Mouse (Mus musculus) hindbrain, embryonic 14.5 days (tissue): Measurements from ENCODE around the gene Ndrg2. TPM values are rescaled to one million over a fixed set of nuclear protein-coding genes. Genes with fewer than 3 reads are reported as not detected.
"Not testable (repeated sequence)": the region's sequence is repeated elsewhere in the genome, so short reads cannot be mapped to it uniquely, and the experiment has no call there.

Experiments
- ATAC-seq: fragments of 200-750 bp; cut with Nextera tagmentation; 2 replicates; pipeline ENCODE4 v1.8.0; 2017; ENCODE audit warnings: moderate number of reproducible peaks, mild to moderate bottlenecking, moderate TSS enrichment, moderate library complexity; ENCODE audit not compliant: low FRiP score
- DNase-seq: peaks from one replicate; pipeline ENCODE4 v3.0.0-alpha.2; 2015; ENCODE audit warnings: low spot score
- H3K27ac ChIP-seq: fragments of 300-500 bp; sonication (generic); 2 replicates; pipeline ENCODE4 v1.5.1; 2014; ENCODE audit warnings: mild to moderate bottlenecking, moderate library complexity
- H3K27me3 ChIP-seq: fragments of 300-500 bp; sonication (generic); 2 replicates; pipeline ENCODE4 v1.6.1; 2014; ENCODE audit warnings: mild to moderate bottlenecking, low read length, mixed read lengths; ENCODE audit not compliant: control insufficient read depth, insufficient read depth
- H3K36me3 ChIP-seq: fragments of 300-500 bp; sonication (generic); replicated peaks from 2 replicates; pipeline ENCODE4 v1.6.1; 2014; ENCODE audit not compliant: control insufficient read depth, insufficient read depth
- H3K4me1 ChIP-seq: fragments of 300-500 bp; sonication (generic); replicated peaks from 2 replicates; pipeline ENCODE4 v1.6.1; 2014; ENCODE audit warnings: antibody characterized with exemption, low read length, mixed read lengths; ENCODE audit not compliant: control insufficient read depth, insufficient read depth
- H3K4me2 ChIP-seq: fragments of 300-500 bp; sonication (generic); replicated peaks from 2 replicates; pipeline ENCODE4 v1.6.1; 2014; ENCODE audit warnings: mild to moderate bottlenecking, moderate library complexity
- H3K4me3 ChIP-seq: fragments of 300-500 bp; sonication (generic); replicated peaks from 2 replicates; pipeline ENCODE4 v1.5.1; 2014; ENCODE audit warnings: mild to moderate bottlenecking, low read length
- H3K9ac ChIP-seq: fragments of 300-500 bp; sonication (generic); 2 replicates; pipeline ENCODE4 v1.6.1; 2014
- H3K9me3 ChIP-seq: fragments of 300-500 bp; sonication (generic); 2 replicates; pipeline ENCODE4 v1.6.1; 2016; ENCODE audit warnings: low read length; ENCODE audit not compliant: control insufficient read depth
- WGBS: fragments of 180-500 bp; shearing (Covaris S2); extraction: QIAGEN DNeasy Blood & Tissue Kit; methylation state at CpG from one replicate; pipeline ENCODE4 v1.1.7; 2014; 5-methylcytosine and 5-hydroxymethylcytosine counted together
- polyA plus RNA-seq: library from polyadenylated mRNA; unstranded; fragments of >200 nt; fragmentation: Nextera tagmentation; extraction: Ambion mirVana; gene quantifications from 2 replicates; pipeline ENCODE4 v1.2.1, GENCODE M21; 2014

The Ndrg2 gene
- polyA plus RNA-seq, 1 experiment from 2014 or later: 165 TPM

- DNase-seq (no peak), ATAC-seq (no peak)
- 71% methylated on average over 9 of the region's 9 CpGs for WGBS
- no peaks in the 10 kb centered on the region for H3K27me3 ChIP-seq
- no peaks in the 10 kb centered on the region for H3K4me1 ChIP-seq
- H3K27ac ChIP-seq: no peak overlapping the region
- H3K36me3 ChIP-seq: no peaks in the 10 kb centered on the region
- H3K4me3 ChIP-seq: no peak overlapping the region
- H3K9ac ChIP-seq: no peak overlapping the region
- no peaks in the 10 kb centered on the region for H3K9me3 ChIP-seq
- no peak overlapping the region for H3K4me2 ChIP-seq
Observed at GRCm38 (mm10) chr14:51929968-51930367, 16.0 kb upstream of the Ndrg2 start.

DNA sequence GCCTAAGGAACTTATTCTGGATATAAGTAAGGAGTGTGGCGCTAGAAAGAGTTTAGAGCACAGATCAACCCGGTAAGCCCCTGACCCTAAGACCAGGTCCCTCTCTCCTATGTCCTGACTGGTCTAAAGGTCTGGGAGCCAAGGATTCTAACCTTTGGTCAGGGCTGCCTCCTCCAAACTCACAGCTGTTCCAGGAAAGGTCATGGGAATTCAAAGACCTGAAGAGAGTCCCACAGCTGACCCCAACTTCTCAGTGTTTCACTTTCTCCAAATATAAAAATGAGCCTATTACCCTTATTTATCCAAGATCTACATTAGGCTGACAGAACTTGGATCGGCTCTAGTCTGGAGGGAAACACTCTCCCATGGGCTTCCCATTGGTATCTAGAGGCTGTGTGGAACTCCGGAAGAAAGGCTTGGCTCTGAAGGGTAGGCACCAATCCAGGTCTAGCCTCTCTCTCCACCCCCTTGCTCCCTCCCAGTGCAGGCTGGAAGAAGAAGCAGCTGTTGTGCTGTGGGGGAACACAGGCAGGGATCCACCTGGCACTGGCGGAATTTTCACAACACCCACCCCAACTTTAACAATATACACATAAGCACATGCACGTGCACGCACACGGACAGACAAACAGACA is 15.5 kb upstream of the Ndrg2 start:
- 75% methylated on average over 8 of the region's 8 CpGs for WGBS
- no peak overlapping the region for H3K27ac ChIP-seq
- H3K4me1 ChIP-seq: no peaks in the 10 kb centered on the region
- H3K4me2 ChIP-seq: no peak overlapping the region
- H3K9ac ChIP-seq: no peak overlapping the region
- DNase-seq: no peak
- no peak for ATAC-seq
- no peaks in the 10 kb centered on the region for H3K9me3 ChIP-seq
- no peaks in the 10 kb centered on the region for H3K36me3 ChIP-seq
- no peaks in the 10 kb centered on the region for H3K27me3 ChIP-seq
- H3K4me3 ChIP-seq: no peak overlapping the region

- not testable (repeated sequence) for H3K4me3 ChIP-seq, H3K4me2 ChIP-seq, DNase-seq, H3K36me3 ChIP-seq, H3K9ac ChIP-seq, H3K4me1 ChIP-seq, H3K27ac ChIP-seq, H3K27me3 ChIP-seq, ATAC-seq, H3K9me3 ChIP-seq
- WGBS: 97% methylated on average over 11 of the region's 11 CpGs
Observed at GRCm38 (mm10) chr14:51926930-51927329, 13.0 kb upstream of the Ndrg2 start.

DNA sequence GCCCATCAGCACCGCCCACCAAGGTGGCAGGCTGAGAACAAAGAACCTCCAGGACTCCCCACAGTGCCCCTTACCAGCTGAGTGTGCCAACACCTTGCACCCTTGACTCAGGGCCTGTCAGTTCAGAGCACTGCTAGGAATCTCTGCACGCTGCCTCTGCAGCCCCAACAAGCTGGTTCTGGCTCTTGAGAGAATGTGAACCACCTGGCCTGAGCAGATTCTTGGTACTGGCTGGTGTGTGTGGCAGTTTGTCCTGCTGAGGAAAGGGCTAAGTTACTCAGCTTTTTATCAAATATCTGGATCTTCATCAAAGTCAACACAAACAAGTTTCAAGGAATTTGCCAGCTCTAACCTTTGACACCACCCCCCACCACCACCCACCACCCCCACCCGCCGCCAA is 9.5 kb upstream of the Ndrg2 start:
- H3K4me3 ChIP-seq: no peak overlapping the region
- no peaks in the 10 kb centered on the region for H3K9me3 ChIP-seq
- H3K4me1 ChIP-seq: no peaks in the 10 kb centered on the region
- no peak overlapping the region for H3K4me2 ChIP-seq
- H3K27me3 ChIP-seq: no peaks in the 10 kb centered on the region
- no peak overlapping the region for H3K27ac ChIP-seq
- WGBS: 87% methylated on average over 4 of the region's 4 CpGs
- no peak for DNase-seq
- ATAC-seq: no peak
- no peaks in the 10 kb centered on the region for H3K36me3 ChIP-seq
- no peak overlapping the region for H3K9ac ChIP-seq

GRCm38 (mm10) chr14:51922910-51923309 is 9.0 kb upstream of the Ndrg2 start:
- H3K4me2 ChIP-seq: no peak overlapping the region
- no peak for DNase-seq
- no peaks in the 10 kb centered on the region for H3K27me3 ChIP-seq
- ATAC-seq: no peak
- H3K4me3 ChIP-seq: no peak overlapping the region
- H3K4me1 ChIP-seq: no peaks in the 10 kb centered on the region
- H3K9me3 ChIP-seq: no peaks in the 10 kb centered on the region
- no peaks in the 10 kb centered on the region for H3K36me3 ChIP-seq
- WGBS: 92% methylated on average over 2 of the region's 2 CpGs
- H3K27ac ChIP-seq: no peak overlapping the region
- no peak overlapping the region for H3K9ac ChIP-seq

DNA sequence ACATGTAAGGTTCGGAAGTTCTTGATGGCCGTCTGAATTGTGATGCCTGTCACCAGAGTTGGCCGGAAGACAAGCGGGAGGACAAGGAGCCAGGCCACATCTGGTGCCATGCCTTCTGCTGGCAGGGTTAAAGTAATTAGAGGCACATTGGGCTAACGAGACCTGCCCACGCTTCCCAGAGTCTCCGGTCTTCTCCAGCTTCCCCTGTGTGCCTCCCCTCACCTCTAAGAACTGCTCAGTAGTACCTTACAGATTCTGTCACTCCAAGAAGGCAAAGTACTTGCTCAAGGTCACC is 8.6 kb upstream of the Ndrg2 start, which contains the start of gene Rnase13:
Gene Rnase13 (minus strand): TSS at position 203 of the 295 bp plus-strand sequence.
- no peaks in the 10 kb centered on the region for H3K36me3 ChIP-seq
- H3K9ac ChIP-seq: no peak within 1 kb of the TSS
- H3K4me2 ChIP-seq: no peak within 1 kb of the TSS
- DNase-seq (no peak), ATAC-seq (no peak)
- H3K9me3 ChIP-seq: no peaks in the 10 kb centered on the region
- no peaks in the 10 kb centered on the region for H3K4me1 ChIP-seq
- no peaks in the 10 kb centered on the region for H3K27me3 ChIP-seq
- WGBS: 79% methylated on average over 7 of the region's 7 CpGs
- no peak within 1 kb of the TSS for H3K4me3 ChIP-seq
- no peak within 1 kb of the TSS for H3K27ac ChIP-seq

GRCm38 (mm10) chr14:51921759-51922570 is 8.0 kb upstream of the Ndrg2 start:
- no peaks in the 10 kb centered on the region for H3K4me1 ChIP-seq
- H3K9ac ChIP-seq: no peak overlapping the region
- ATAC-seq (peak; percentile 64; the same call in 1 of the 2 replicates), DNase-seq (no peak)
- no peaks in the 10 kb centered on the region for H3K27me3 ChIP-seq
- 77% methylated on average over 16 of the region's 16 CpGs for WGBS
- H3K9me3 ChIP-seq: no peaks in the 10 kb centered on the region
- no peak overlapping the region for H3K4me2 ChIP-seq
- no peaks in the 10 kb centered on the region for H3K36me3 ChIP-seq
- no peak overlapping the region for H3K4me3 ChIP-seq
- no peak overlapping the region for H3K27ac ChIP-seq

GRCm38 (mm10) chr14:51918966-51919365 is 5.0 kb upstream of the Ndrg2 start:
- no peak overlapping the region for H3K9ac ChIP-seq
- H3K27ac ChIP-seq: no peak overlapping the region
- no peak overlapping the region for H3K4me3 ChIP-seq
- no peak for ATAC-seq
- 0 out of 2 replicates have a peak, but pooled peaks cover 2% of the 10 kb centered on the region for H3K4me1 ChIP-seq
- DNase-seq: no peak
- H3K4me2 ChIP-seq: no peak overlapping the region
- no peaks in the 10 kb centered on the region for H3K27me3 ChIP-seq
- no peaks in the 10 kb centered on the region for H3K9me3 ChIP-seq
- H3K36me3 ChIP-seq: no peaks in the 10 kb centered on the region
- WGBS: 95% methylated on average over 4 of the region's 4 CpGs

- Histone ChIP-seq H3K9me3 (no peaks in the 10 kb centered on the region), H3K36me3 (no peaks in the 10 kb centered on the region), H3K4me1 (0 out of 2 replicates have a peak, but pooled peaks cover 10% of the 10 kb centered on the region), H3K4me3 (no peak within 1 kb of the TSS), H3K4me2 (no peak within 1 kb of the TSS), H3K9ac (no peak within 1 kb of the TSS), H3K27me3 (no peaks in the 10 kb centered on the region), H3K27ac (no peak within 1 kb of the TSS)
- 90% methylated on average over 4 of the region's 4 CpGs for WGBS
- ATAC-seq (no peak), DNase-seq (no peak)
Observed at GRCm38 (mm10) chr14:51918125-51918524, 4.2 kb upstream of the Ndrg2 start, which contains the start of gene Tppp2. Tppp2 (plus strand) TSS chr14:51918425.
